Comparison of ENCODE assay signal across 19 mouse cellular contexts in the genomic region with DNA sequence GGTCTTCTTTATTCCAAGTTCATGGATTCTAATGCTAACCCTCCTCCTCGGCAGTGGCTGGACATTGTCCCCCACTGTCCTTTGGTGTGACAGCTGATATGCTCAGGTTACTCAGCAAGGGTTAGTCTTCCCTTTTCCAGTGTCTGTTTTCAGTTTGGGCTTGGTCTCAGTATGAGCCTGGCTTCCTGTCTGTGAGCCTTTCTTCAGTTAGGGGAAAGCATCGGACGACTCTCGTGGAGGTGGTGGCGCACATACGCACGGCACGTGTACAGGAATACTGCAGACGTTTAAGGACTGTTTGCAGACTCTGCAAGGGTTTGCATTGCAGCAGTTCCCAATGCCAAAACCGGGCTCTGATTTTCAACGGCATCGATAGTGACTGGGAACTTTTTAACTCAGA. TPM values are rescaled to one million over a fixed set of nuclear protein-coding genes. Genes with fewer than 3 reads are reported as not detected.
DNase-seq lines count a peak whose midpoint lies in the region; ATAC-seq and TF ChIP-seq lines count a peak whose summit lies in the region.
"Had no signal": no experiment of that assay in that cellular context is flagged by ENCODE, and none has a peak within 500 bp of the region (broad histone marks: within the 10 kb centered on the region; RNA-seq: fewer than 3 reads in every experiment).

No protein-coding gene starts in this region.

- TF ChIP-seq CTCF in bone marrow macrophage, adult 2 months (IDR thresholded peaks at IDR 0.05; ENCODE audit: low read depth, low read length): no peak

- no peaks in the 10 kb centered on the region for H3K9me3 ChIP-seq in intestine, embryonic 16.5 days (ENCODE audit: control insufficient read depth, low read length)
- H3K9me3 ChIP-seq: kidney, embryonic 15.5 days; limb, embryonic 12.5 days; liver, embryonic 15.5 days had no signal

- no peaks in the 10 kb centered on the region for H3K36me3 ChIP-seq in intestine, embryonic 16.5 days (ENCODE audit: control insufficient read depth, insufficient read depth, low read length)
- H3K36me3 ChIP-seq: kidney, embryonic 15.5 days; limb, embryonic 12.5 days; liver, embryonic 15.5 days had no signal

- no peak overlapping the region for H3K9ac ChIP-seq in intestine, embryonic 16.5 days (ENCODE audit: low read depth, low read length)
- H3K9ac ChIP-seq: kidney, embryonic 15.5 days; limb, embryonic 12.5 days; liver, embryonic 15.5 days had no signal

- TF ChIP-seq POLR2A in bone marrow macrophage, adult 2 months (IDR thresholded peaks at IDR 0.05; ENCODE audit: borderline replicate concordance, low read depth, low read length): no peak

- H3K27me3 ChIP-seq in intestine, embryonic 16.5 days (replicated peaks; ENCODE audit: control insufficient read depth, insufficient read depth, low read length): no peaks in the 10 kb centered on the region
- H3K27me3 ChIP-seq: kidney, embryonic 15.5 days; limb, embryonic 12.5 days; liver, embryonic 15.5 days had no signal

- intact Hi-C loops in heart, postnatal 14 days (cut with DNase I): loop anchor here (5.0 to 10.0 kb wide), 2 partner anchors 63 to 90 kb away; no protein-coding TSS in a partner anchor

- H3K4me2 ChIP-seq in intestine, embryonic 16.5 days (ENCODE audit: low read depth, low read length): no peak overlapping the region
- H3K4me2 ChIP-seq: kidney, embryonic 15.5 days; limb, embryonic 12.5 days; liver, embryonic 15.5 days had no signal

- H3K4me3 ChIP-seq in bone marrow macrophage, adult 2 months (ENCODE audit: insufficient read depth, low read length): peak overlapping the region; percentile 35
- no peak overlapping the region for H3K4me3 ChIP-seq in intestine, embryonic 16.5 days (ENCODE audit: low read length)
- H3K4me3 ChIP-seq: heart, adult 2 months; kidney, embryonic 15.5 days; left cerebral cortex, adult 2 months; limb, embryonic 12.5 days; liver, embryonic 15.5 days had no signal

- 75% methylated on average over 12 of the region's 12 CpGs for WGBS in intestine, embryonic 16.5 days

- DNase-seq in thymus, postnatal 14 days: peak; percentile 47
- no peak for DNase-seq in thymus, adult 18-20 months
- no peak for DNase-seq in lung, postnatal 14 days
- DNase-seq in heart, postnatal 14 days: no peak
- DNase-seq: adrenal gland, adult 2 months; cerebellum, adult 8-10 months; embryo, embryonic 11 days; heart, adult 2 months; lung, postnatal 36 days; midbrain, embryonic 14.5 days had no signal

- H3K27ac ChIP-seq in bone marrow macrophage, adult 2 months (ENCODE audit: insufficient read depth, low read depth, low read length): peak overlapping the region; percentile 56
- H3K27ac ChIP-seq in intestine, embryonic 16.5 days (ENCODE audit: low read length): no peak overlapping the region
- H3K27ac ChIP-seq: heart, adult 2 months; kidney, embryonic 15.5 days; left cerebral cortex, adult 2 months; limb, embryonic 12.5 days; liver, embryonic 15.5 days had no signal

- ATAC-seq in megakaryocyte progenitor cell, adult 5-6 weeks (replicated peaks; ENCODE audit: poor library complexity): peak; percentile 51
- ATAC-seq in intestine, embryonic 16.5 days: no peak
- ATAC-seq: forebrain, embryonic 14.5 days; hindbrain, embryonic 16.5 days had no signal

- peaks cover 54% of the 10 kb centered on the region for H3K4me1 ChIP-seq in bone marrow macrophage, adult 2 months (ENCODE audit: control insufficient read depth, insufficient read depth, low read length)
- H3K4me1 ChIP-seq in intestine, embryonic 16.5 days (ENCODE audit: control insufficient read depth, insufficient read depth, low read length): no peaks in the 10 kb centered on the region
- H3K4me1 ChIP-seq: limb, embryonic 12.5 days; liver, embryonic 15.5 days had no signal

RNA-seq across cellular contexts. Expression of a gene that starts 54.6 kb away (rescaled TPM):
- polyA plus RNA-seq in bone marrow macrophage, adult 2 months (2012; ENCODE audit: insufficient read depth, insufficient read length, missing spikeins): 48.4 and 49.7 TPM in 2 replicates
- 34.5 and 37.8 TPM in 2 replicates for total RNA-seq in megakaryocyte progenitor cell, adult 5-6 weeks (2015)
- total RNA-seq in megakaryocyte progenitor cell, adult 5-6 weeks (2017): 40.9 and 44.1 TPM in 2 replicates
- total RNA-seq in heart, postnatal 14 days (2021): 100 to 1,000 TPM; 159 to 163 TPM
- polyA plus RNA-seq in intestine, embryonic 16.5 days (2015; fragmentation: Nextera tagmentation; extraction: Ambion mirVana): 13.4 and 16.0 TPM in 2 replicates
